Mouse (Mus musculus) splenic B cell, adult 2 months (primary cell): ENCODE results near the gene Olfr221.
"Not testable (repeated sequence)": the region's sequence is repeated elsewhere in the genome, so short reads cannot be mapped to it uniquely, and the experiment has no call there.

ENCODE experiments used
- DNase-seq: peaks from one replicate; pipeline ENCODE4 v3.0.0-alpha.2; 2011; ENCODE audit warnings: low read depth, low spot score
- H3K27me3 ChIP-seq: 2 replicates; pipeline ENCODE4 v1.6.1; 2012; ENCODE audit warnings: mild to moderate bottlenecking, low read length, moderate library complexity, mixed read lengths; ENCODE audit not compliant: control insufficient read depth, poor library complexity, insufficient read depth, severe bottlenecking
- H3K36me3 ChIP-seq: 2 replicates; pipeline ENCODE4 v1.6.1; 2012; ENCODE audit warnings: mild to moderate bottlenecking, low read length, moderate library complexity, mixed read lengths; ENCODE audit not compliant: control insufficient read depth, poor library complexity, insufficient read depth, severe bottlenecking

Olfr221 gene

DNA sequence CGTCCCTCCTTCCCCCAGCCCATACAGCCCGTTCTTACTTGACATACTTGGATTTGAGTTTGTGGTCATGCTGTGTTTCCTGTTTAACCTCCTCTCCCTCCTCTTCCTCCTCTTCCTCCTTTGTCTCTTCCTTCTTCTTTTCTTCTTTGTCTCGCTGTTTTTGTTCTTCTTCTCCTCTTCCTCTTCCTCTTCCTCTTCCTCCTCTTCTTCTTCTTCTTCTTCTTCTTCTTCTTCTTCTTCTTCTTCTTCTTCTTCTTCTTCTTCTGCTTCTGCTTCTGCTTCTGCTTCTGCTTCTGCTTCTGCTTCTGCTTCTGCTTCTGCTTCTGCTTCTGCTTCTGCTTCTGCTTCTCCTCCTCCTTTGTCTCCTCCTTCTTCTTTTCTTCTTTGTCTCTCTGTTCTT lies at the start of gene Olfr221:
Gene Olfr221 (minus strand): TSS at position 101 of the 400 bp plus-strand sequence.
- not testable (repeated sequence) for H3K36me3 ChIP-seq, H3K27me3 ChIP-seq, DNase-seq

DNA sequence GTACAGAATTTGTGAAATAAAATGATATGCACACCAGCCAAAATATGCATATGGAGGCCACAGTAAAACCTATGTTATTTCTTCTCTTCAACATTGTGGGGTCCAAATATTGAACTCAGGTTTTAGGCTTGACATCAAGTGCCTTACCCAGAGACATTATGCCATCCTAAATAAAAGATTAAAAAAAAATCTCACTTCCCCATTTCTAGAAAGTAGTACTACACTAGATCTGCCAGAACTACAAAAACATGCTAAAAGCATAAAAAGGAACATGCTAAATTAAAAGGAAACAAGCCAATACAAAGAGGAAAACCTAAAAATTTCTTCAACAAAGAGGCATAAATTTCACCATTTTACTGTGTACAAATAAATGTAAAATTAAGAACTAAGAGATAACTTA lies 40.8 kb upstream of the Olfr221 start:
- peak; percentile 31 for DNase-seq

DNA sequence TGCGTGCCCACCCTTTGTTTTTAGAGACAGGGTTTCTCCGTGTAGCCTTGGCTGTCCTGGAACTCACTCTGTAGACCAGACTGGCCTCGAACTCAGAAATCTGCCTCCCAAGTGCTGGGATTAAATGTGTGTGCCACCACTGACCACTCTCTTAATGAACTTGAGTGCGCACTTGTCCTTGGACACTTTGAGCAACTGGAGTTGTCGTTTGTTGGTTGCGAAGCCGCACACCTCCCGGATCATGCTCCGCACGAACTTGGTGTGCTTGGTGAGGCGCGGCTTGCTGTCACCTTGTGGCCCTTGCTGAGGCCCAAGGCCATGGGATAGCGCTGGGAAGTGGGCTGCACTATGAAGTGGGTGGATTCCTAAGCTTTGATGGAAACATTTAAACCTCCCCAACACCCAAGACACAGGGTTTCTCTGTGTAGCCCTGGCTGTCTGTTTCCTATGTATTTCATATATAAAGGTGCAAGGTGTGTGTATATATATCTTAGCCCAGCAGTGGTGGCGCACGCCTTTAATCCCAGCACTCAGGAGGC lies 29.4 kb upstream of the Olfr221 start:
- DNase-seq: no peak
- peaks cover 14% of the 10 kb centered on the region for H3K36me3 ChIP-seq
- H3K27me3 ChIP-seq: no peaks in the 10 kb centered on the region

More for the DNA sequence above, 40.8 kb upstream of the Olfr221 start:
- H3K36me3 ChIP-seq: peaks cover 10% of the 10 kb centered on the region; the same call in 1 of the 2 replicates
- H3K27me3 ChIP-seq: no peaks in the 10 kb centered on the region

DNA sequence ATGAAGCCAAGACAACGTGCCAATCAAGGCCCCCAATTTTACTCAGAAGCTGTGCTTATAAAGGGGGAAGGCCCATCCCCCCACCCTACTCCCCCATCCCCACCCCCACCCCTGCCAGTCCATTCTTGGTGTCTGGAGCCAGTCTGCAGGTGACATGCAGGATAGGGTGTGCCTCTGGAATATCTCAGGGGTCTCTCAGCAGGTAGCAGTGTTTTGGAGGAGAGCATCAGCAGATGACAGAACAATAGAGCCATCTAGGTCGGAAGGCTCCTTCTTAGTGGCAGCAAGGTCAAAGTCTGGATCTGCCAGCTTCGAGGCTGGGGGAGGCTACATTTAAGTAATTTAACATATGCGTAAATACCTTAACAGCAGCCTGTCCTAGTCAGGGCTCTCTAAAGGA lies 23.9 kb upstream of the Olfr221 start:
- H3K36me3 ChIP-seq: no peaks in the 10 kb centered on the region
- DNase-seq: no peak
- H3K27me3 ChIP-seq: no peaks in the 10 kb centered on the region

DNA sequence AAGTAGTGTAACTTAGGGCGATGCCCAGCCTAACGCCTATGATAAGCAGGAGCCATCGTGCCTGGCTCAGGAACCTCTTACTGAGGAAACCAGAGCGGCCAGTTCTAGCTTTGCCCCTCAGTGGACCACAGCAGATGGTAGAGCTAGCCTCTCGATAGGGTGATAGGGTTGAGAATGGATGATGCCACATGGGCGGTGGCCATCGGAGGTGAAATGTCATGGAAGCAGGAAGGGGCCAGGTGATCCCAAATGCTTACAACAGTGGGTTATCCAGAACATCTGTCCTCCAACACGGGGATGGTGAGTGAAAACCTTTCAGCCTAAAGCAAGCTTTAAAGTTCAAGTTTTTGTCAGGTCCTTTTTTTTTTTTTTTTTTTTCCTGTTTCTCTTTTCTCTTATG lies 19.5 kb upstream of the Olfr221 start:
- Histone ChIP-seq H3K36me3 (no peaks in the 10 kb centered on the region), H3K27me3 (no peaks in the 10 kb centered on the region)
- no peak for DNase-seq

DNA sequence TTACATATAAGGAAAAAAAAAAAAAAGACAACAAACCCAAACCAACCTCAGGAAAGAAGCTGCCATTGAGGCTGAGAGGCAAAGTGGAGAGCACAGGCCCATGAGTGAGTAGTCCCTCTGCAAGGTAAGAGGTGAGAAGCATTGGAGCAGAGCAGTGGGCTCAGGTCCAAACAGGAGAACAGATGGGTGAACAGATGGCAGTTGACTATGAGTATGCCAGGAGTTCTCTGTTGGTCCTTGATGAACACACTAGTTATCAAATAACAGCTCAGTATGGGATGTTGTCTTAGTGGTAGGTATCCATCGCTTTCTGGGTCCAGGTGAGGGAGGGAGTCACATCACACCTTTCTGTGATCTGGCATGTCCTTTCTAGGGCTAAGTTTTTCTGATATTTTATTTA lies 18.5 kb upstream of the Olfr221 start:
- no peak for DNase-seq
- no peaks in the 10 kb centered on the region for H3K27me3 ChIP-seq
- no peaks in the 10 kb centered on the region for H3K36me3 ChIP-seq

DNA sequence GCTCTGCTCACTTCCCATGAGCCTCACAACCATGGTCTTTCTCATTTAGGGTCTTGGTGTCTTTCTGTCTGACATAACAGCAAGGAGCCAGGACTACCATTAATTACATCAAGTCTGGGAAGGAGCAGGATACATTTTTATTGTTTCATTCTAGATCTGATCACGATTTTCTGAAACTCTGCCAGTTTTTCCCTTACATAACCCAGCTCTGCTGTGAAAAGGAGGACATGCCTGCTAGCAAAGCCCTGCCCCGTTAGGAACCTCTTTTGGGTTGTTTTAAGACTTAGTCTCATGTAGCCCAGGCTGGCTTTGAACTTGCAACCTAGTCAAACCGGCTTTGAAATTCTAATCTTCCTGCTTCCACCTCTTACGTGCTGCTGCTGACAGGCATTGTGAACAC lies 17.7 kb upstream of the Olfr221 start:
- DNase-seq: no peak
- no peaks in the 10 kb centered on the region for H3K27me3 ChIP-seq
- no peaks in the 10 kb centered on the region for H3K36me3 ChIP-seq

DNA sequence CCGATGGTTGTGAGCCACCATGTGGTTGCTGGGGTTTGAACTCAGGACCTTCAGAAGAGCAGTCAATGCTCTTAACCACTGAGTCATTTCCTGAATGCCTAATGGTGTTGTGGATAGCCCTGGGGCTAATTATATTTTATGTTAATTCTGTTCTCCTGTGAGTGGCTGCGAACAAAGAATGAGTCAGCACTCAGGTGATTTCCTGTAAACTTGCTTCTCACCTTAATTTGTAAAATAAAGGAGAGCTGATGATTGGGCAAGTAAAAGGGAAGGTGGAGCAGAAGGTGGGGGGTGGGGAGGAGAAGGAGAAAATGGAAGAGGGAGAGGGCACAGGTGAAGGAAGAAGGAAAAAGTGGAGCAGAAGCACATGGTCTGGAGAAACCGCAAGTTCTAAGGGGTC lies 10.5 kb upstream of the Olfr221 start:
- not testable (repeated sequence) for DNase-seq, H3K36me3 ChIP-seq, H3K27me3 ChIP-seq

DNA sequence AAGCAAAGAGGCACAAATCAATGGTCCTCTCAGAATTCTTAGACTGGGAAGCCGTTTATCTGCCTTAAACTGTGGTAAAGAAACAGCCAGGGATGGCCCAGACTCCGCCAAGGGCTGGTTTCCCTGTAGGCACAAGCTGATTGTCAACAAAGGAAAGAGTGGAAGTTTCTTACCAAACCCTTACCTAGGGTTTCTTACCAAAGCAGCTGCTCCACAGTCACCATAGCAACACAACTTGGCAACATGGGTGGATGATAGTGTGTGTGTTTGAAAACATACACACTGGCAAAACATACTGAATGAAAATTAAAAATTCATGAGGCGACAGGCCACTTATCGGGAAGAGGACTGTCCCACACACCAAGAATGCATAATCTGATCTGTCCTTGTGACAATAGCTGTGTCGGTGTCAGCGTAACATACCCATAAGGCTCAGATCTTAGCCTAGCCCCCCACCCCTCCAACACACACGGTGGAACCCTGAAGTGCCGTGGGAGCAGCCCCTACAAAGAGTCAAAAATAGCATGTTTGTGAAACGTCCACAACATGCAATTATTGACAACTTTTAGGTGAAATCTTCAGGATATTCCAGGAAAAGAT lies 3.8 kb upstream of the Olfr221 start:
- H3K36me3 ChIP-seq: no peaks in the 10 kb centered on the region
- no peaks in the 10 kb centered on the region for H3K27me3 ChIP-seq
- DNase-seq: no peak

DNA sequence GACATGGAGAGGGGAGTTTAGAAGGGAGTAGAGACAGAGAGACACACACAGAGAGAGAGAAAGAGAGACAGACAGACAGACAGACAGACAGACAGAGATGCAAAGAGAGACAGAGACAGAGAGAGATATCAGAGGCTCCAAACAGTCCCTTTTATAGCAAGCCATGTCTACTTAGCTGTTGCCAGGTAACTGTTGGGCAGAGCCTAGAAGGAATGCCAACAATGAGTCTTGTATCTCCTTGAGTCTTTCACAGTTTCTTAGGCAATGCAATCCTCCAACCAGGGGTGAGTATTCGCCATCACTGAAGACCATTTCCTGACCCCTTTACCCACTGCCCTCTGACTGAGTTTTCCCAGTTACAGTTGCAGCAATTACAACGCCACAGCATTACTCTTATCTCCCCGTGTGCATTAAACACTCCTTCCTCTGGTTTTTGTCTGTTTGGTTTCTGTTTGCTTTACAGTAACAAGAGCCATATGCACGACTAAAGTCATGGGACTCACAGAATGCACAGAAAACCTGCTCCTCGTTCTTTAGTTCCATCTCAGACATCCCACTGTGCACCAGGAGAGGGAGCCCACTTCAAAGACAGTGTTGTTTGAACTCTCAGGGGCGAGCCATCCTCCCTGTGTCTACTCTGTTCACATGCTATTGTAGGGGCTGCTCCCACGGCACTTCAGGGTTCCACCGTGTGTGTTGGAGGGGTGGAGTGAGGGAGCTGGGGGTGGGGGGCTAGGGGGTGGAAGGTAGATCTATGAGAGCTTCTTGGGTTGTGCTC lies 2.8 kb upstream of the Olfr221 start:
- DNase-seq: no peak
- no peaks in the 10 kb centered on the region for H3K36me3 ChIP-seq
- H3K27me3 ChIP-seq: no peaks in the 10 kb centered on the region

DNA sequence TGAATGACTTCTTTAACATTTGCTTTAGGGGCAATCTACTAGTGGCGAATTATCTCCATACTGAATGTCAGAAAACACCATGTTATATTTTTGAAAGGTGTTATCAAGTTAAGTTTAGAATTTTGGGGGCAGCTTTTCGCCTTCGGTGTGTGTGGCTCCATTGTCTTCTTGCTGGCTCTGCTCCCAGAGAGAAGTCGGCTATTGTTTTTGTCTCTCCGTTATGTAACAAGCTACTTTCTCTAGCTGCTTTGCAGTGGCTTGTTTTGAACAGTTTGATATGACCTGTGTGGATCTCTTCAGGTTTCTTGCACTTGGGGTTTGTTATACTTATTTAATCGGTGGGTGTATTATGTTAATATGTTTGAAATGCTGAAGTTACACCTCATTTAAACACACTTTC lies 1.2 kb upstream of the Olfr221 start:
- no peaks in the 10 kb centered on the region for H3K27me3 ChIP-seq
- no peaks in the 10 kb centered on the region for H3K36me3 ChIP-seq
- DNase-seq: no peak

DNA sequence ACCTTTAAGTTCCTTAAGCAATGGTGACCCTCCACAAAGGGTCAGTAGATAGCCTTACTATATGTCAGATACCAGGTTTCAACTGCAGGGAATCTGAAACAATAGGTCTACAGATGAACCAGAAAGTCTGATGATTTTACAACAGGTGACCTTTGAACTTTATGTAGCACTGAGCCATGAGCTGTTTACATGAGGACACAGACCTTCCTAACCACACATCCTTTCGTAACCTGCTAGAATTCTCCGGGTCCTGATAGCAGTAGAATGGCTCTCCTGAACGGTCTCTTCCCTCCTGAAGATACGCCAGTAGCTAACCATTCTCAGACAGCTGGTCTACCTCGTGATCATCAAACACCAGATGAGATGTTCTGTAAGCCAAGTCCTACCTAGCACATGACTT lies 2.9 kb downstream of the Olfr221 start:
- H3K27me3 ChIP-seq: no peaks in the 10 kb centered on the region
- DNase-seq: no peak

DNA sequence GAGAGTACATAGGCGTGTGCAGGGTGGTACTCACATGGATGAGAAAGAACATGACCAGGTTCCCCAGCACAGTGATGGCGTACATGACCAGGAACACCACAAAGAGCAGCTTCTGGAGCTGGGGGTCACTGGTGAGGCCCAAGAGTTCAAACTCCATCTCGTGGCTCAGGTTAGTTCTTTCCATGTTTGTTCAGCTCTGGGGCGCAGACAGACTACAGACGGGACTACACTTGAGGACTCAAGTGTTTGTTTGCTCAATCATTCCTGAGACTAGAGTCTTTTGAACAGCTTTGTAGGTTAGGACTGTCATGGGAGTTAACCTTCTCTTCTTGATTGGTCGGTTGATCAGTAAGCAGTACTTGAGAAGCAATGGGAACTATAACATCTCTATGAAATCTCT lies 6.3 kb downstream of the Olfr221 start:
- H3K36me3 ChIP-seq: no peaks in the 10 kb centered on the region
- no peak for DNase-seq
- H3K27me3 ChIP-seq: no peaks in the 10 kb centered on the region

More for the DNA sequence above, 2.9 kb downstream of the Olfr221 start:
- H3K36me3 ChIP-seq: no peaks in the 10 kb centered on the region

DNA sequence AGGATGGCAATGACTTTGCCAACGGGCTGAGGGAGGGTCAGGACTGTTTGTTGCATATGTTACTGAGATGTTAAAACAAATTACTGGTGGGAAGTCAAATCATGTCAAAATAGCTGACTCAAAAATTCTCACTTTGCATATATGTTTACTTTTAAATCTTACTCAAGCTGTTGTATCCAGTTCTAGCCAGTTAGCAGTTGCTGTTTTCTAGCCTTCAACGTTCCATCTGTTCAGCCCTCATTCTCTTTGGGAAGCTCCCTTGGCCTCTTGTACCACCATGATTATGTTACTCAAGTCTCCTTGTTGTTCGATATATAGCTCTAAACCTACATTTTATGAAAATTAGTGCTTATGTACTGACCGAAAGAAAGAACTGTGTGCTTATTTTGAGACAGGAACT lies 15.9 kb downstream of the Olfr221 start:
- DNase-seq: no peak
- Histone ChIP-seq H3K27me3 (no peaks in the 10 kb centered on the region), H3K36me3 (no peaks in the 10 kb centered on the region)

DNA sequence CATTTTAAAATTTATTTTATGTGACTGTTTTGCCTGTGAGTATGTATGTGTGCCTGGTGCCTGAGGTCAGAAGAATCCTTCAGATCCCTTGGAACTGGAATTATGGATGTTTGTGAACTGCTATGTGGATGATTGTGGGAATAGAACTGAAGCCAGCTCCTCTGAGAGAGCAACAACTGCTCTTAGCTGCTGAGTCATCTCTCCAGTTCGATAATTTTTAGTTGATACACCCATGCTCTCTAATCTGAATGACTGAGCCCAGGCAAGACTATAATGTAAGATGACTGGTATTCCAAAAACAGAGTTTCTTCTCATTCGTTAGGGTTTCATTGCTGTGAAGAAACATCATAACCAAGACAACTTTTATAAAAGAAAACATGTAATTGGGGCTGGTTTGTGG lies 18.1 kb downstream of the Olfr221 start:
- Histone ChIP-seq H3K27me3 (no peaks in the 10 kb centered on the region), H3K36me3 (no peaks in the 10 kb centered on the region)
- DNase-seq: no peak
